Comparison of ENCODE assay signal across 8 mouse cellular contexts in the genomic region with DNA sequence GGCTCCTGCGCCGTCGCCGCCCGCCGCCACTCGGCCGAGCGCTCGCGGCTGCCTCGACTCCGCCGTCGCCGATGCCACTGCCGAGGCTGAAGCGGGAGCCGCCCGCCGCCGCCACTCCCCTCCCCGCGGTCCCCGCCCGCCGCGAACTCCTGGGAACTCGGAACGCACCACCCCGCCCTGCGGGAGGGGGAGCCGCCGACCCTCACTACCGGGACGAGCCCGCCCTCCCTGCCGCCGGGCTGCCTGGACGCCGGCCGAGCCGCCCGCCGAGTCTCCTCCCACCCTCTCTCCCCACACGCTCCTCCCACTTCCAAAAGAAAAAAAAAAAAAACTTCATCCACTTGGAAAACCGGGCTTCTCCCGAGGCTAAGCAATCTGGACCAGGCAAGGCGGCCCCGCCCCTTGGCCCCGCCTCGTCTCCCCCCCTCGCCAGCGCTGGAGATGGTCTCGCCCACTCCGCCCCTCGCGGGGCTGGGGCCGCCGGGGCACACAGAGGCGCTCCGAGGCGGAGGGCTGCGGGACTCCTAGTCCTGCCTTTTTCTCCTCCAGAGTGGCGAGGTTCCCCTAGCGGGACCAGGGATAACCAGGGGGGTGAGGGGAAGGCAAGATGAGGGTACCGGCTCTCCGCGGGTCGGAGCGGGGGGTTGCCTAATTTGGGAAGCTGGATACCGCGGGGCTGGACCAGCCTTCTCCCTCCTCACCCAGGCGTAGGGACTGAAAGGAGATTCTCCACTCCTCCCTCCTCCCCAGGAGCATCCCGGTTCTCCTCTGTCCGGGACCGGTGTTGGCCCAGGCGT. TPM values are rescaled to one million over a fixed set of nuclear protein-coding genes. Genes with fewer than 3 reads are reported as not detected.
DNase-seq lines count a peak whose midpoint lies in the region; ATAC-seq and TF ChIP-seq lines count a peak whose summit lies in the region.

No protein-coding gene starts in this region.

- no peaks in the 10 kb centered on the region for H3K4me1 ChIP-seq in embryonic fibroblast, embryonic 13.5 days (ENCODE audit: control insufficient read depth, insufficient read depth, low read length)
- peaks cover 18% of the 10 kb centered on the region for H3K4me1 ChIP-seq in heart, embryonic 12.5 days (replicated peaks)
- peaks cover 16% of the 10 kb centered on the region for H3K4me1 ChIP-seq in kidney, embryonic 15.5 days
- peaks cover 8% of the 10 kb centered on the region for H3K4me1 ChIP-seq in limb, embryonic 14.5 days (ENCODE audit: control insufficient read depth, insufficient read depth, low read length)
- H3K4me1 ChIP-seq in midbrain, embryonic 16.5 days (ENCODE audit: control insufficient read depth, insufficient read depth, low read length): peaks cover 17% of the 10 kb centered on the region

- TF ChIP-seq CTCF in embryonic fibroblast, embryonic 13.5 days (IDR thresholded peaks at IDR 0.05; ENCODE audit: borderline replicate concordance, insufficient read depth, low read length): no peak

- WGBS in heart, embryonic 12.5 days: under 1% methylated on average over 70 of the region's 78 CpGs
- WGBS in kidney, embryonic 15.5 days: 0% methylated on average over 57 of the region's 78 CpGs
- 2% methylated on average over 49 of the region's 78 CpGs for WGBS in limb, embryonic 14.5 days
- under 1% methylated on average over 38 of the region's 78 CpGs for WGBS in midbrain, embryonic 16.5 days

- H3K36me3 ChIP-seq in heart, embryonic 12.5 days: peaks cover under 1% of the 10 kb centered on the region; the same call in 1 of the 2 replicates
- H3K36me3 ChIP-seq in kidney, embryonic 15.5 days: no peaks in the 10 kb centered on the region
- no peaks in the 10 kb centered on the region for H3K36me3 ChIP-seq in limb, embryonic 14.5 days (ENCODE audit: control insufficient read depth, insufficient read depth, low read length)
- H3K36me3 ChIP-seq in midbrain, embryonic 16.5 days (ENCODE audit: control insufficient read depth, insufficient read depth, low read length): no peaks in the 10 kb centered on the region
- no peaks in the 10 kb centered on the region for H3K36me3 ChIP-seq in splenic B cell, adult 2 months (ENCODE audit: control insufficient read depth, insufficient read depth, low read length, poor library complexity, severe bottlenecking)

- peak overlapping the region; percentile 98 for H3K9ac ChIP-seq in heart, embryonic 12.5 days
- H3K9ac ChIP-seq in kidney, embryonic 15.5 days: peak overlapping the region; percentile 94
- H3K9ac ChIP-seq in limb, embryonic 14.5 days (ENCODE audit: low read depth, low read length, severe bottlenecking): peak overlapping the region; percentile 94
- peak overlapping the region; percentile 80 for H3K9ac ChIP-seq in midbrain, embryonic 16.5 days (ENCODE audit: low read depth, low read length)

- peak overlapping the region; percentile 85 for H3K27ac ChIP-seq in embryonic fibroblast, embryonic 13.5 days (ENCODE audit: insufficient read depth, low read length)
- H3K27ac ChIP-seq in heart, embryonic 12.5 days (ENCODE audit: poor library complexity, severe bottlenecking): peak overlapping the region; percentile 97
- peak overlapping the region; percentile 98 for H3K27ac ChIP-seq in kidney, embryonic 15.5 days
- H3K27ac ChIP-seq in limb, embryonic 14.5 days (replicated peaks; ENCODE audit: low read depth, low read length): peak overlapping the region; percentile 93
- peak overlapping the region; percentile 94 for H3K27ac ChIP-seq in midbrain, embryonic 16.5 days (ENCODE audit: low read length)

- ATAC-seq in heart, embryonic 12.5 days (ENCODE audit: insufficient number of reproducible peaks, low FRiP score): peak; percentile 96
- peak; percentile 95 for ATAC-seq in kidney, embryonic 15.5 days (replicated peaks; ENCODE audit: low FRiP score)
- ATAC-seq in limb, embryonic 14.5 days (ENCODE audit: low FRiP score, low read depth): peak; percentile 97
- ATAC-seq in midbrain, embryonic 16.5 days: peak; percentile 96

- no peaks in the 10 kb centered on the region for H3K9me3 ChIP-seq in heart, embryonic 12.5 days (replicated peaks)
- no peaks in the 10 kb centered on the region for H3K9me3 ChIP-seq in kidney, embryonic 15.5 days (replicated peaks)
- no peaks in the 10 kb centered on the region for H3K9me3 ChIP-seq in limb, embryonic 14.5 days (ENCODE audit: control insufficient read depth, low read length)
- no peaks in the 10 kb centered on the region for H3K9me3 ChIP-seq in midbrain, embryonic 16.5 days (replicated peaks; ENCODE audit: control insufficient read depth, low read length, poor library complexity, severe bottlenecking)

- peak; percentile 95 for TF ChIP-seq POLR2A in embryonic fibroblast, embryonic 13.5 days (IDR thresholded peaks at IDR 0.05; ENCODE audit: low read depth, low read length)
- TF ChIP-seq POLR2A in limb, embryonic 14.5 days (IDR thresholded peaks at IDR 0.05; ENCODE audit: borderline replicate concordance, extremely low read depth, insufficient read depth, insufficient read length): peak; percentile 96

- peak overlapping the region; percentile 79 for H3K4me2 ChIP-seq in heart, embryonic 12.5 days
- peak overlapping the region; percentile 87 for H3K4me2 ChIP-seq in kidney, embryonic 15.5 days
- peak overlapping the region; percentile 83 for H3K4me2 ChIP-seq in limb, embryonic 14.5 days (replicated peaks; ENCODE audit: low read depth, low read length, severe bottlenecking)
- H3K4me2 ChIP-seq in midbrain, embryonic 16.5 days (ENCODE audit: low read length): peak overlapping the region; percentile 93

- no peaks in the 10 kb centered on the region for H3K27me3 ChIP-seq in heart, embryonic 12.5 days (replicated peaks)
- 0 out of 2 replicates have a peak, but pooled peaks cover 3% of the 10 kb centered on the region for H3K27me3 ChIP-seq in kidney, embryonic 15.5 days
- no peaks in the 10 kb centered on the region for H3K27me3 ChIP-seq in limb, embryonic 14.5 days (ENCODE audit: control insufficient read depth, insufficient read depth, low read length)
- H3K27me3 ChIP-seq in midbrain, embryonic 16.5 days (ENCODE audit: control insufficient read depth, insufficient read depth, low read depth, low read length): no peaks in the 10 kb centered on the region
- no peaks in the 10 kb centered on the region for H3K27me3 ChIP-seq in splenic B cell, adult 2 months (ENCODE audit: control insufficient read depth, insufficient read depth, low read length, poor library complexity, severe bottlenecking)

- peak; percentile 46 for DNase-seq in spleen, adult 18-20 months
- no peak for DNase-seq in spleen, adult 12 weeks (ENCODE audit: low spot score)
- DNase-seq in limb, embryonic 14.5 days (ENCODE audit: low spot score): peak; percentile 93
- peak; percentile 6 for DNase-seq in splenic B cell, adult 2 months (ENCODE audit: low read depth, low spot score)

- peak overlapping the region; percentile 90 for H3K4me3 ChIP-seq in embryonic fibroblast, embryonic 13.5 days (ENCODE audit: insufficient read depth, low read length)
- peak overlapping the region; percentile 91 for H3K4me3 ChIP-seq in heart, embryonic 12.5 days
- H3K4me3 ChIP-seq in kidney, embryonic 15.5 days (replicated peaks): peak overlapping the region; percentile 92
- H3K4me3 ChIP-seq in limb, embryonic 14.5 days (replicated peaks; ENCODE audit: low read length): peak overlapping the region; percentile 87
- H3K4me3 ChIP-seq in midbrain, embryonic 16.5 days (ENCODE audit: low read depth, low read length): peak overlapping the region; percentile 79

RNA-seq across cellular contexts. Expression of gene Nectin3, which starts 1.2 kb away (rescaled TPM):
- polyA plus RNA-seq in embryonic fibroblast, embryonic 13.5 days (2011; ENCODE audit: insufficient read length, low read depth, missing spikeins): 47.2 and 47.7 TPM in 2 replicates
- polyA plus RNA-seq in heart, embryonic 12.5 days (2016; fragmentation: Nextera tagmentation; extraction: Ambion mirVana): 27.1 and 27.7 TPM in 2 replicates
- 38.6 and 43.0 TPM in 2 replicates for polyA plus RNA-seq in kidney, embryonic 15.5 days (2015; fragmentation: Nextera tagmentation; extraction: Ambion mirVana)
- polyA plus RNA-seq in limb, embryonic 14.5 days (2012; rRNA removed): 21.5 and 24.6 TPM in 2 replicates
- 38.4 and 38.6 TPM in 2 replicates for polyA plus RNA-seq in limb, embryonic 14.5 days (2014; fragmentation: Nextera tagmentation; extraction: Ambion mirVana)
- 17.4 and 23.3 TPM in 2 replicates for polyA plus RNA-seq in midbrain, embryonic 16.5 days (2015; fragmentation: Nextera tagmentation; extraction: Ambion mirVana)
